Comparison of ENCODE assay signal across 8 mouse cellular contexts in the genomic region with DNA sequence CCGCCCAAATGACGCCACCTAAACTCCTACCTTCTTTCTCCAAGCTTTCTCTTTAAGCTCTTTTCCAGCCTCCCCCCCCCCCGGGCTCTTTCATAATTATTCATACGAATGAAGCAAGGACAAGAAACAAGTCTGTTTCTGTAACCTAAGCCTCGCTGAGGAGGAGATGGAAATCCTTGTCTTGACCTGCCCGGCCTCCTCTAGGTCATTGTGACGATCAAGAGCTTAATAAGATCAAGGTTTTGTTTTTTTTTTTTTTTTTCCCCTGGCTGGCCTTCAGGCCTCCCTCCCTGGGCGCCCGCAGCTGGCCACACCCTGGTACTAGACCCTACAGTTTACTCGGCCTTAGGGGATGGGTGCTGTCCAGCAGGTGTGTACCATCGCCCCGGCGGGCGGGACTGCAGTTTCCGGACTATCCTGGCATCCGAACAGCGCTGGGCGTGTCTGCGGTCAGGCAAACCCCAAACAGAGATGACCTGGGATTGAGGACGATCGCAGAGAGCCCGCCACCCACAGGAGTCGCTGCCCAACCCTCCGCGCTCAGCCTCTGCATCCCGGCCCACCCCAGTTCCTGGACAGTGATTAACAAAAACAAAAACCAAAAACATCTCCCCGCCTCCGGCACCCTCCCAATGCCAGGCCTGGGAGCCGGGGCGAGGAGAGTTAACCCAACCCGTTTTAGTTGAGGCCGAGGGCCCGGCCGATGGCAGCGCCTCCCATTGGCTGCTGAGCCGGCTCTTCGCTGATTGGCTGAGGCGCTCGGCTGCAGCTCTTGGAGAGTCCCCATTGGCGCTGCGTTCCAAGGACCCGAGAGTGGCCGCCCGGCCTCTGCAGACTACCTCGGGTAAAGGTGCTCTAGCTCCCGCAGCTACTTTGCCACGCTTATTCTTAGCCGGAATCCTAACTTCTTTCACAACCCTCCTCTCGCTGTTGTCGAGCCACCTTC. TPM values are rescaled to one million over a fixed set of nuclear protein-coding genes. Genes with fewer than 3 reads are reported as not detected.
DNase-seq lines count a peak whose midpoint lies in the region; ATAC-seq lines count a peak whose summit lies in the region.

Gene Slc25a35, plus strand, starts transcription at position 795 of the 946 bp plus-strand sequence.

- 0 out of 2 replicates have a peak, but pooled peaks cover 12% of the 10 kb centered on the region for H3K4me1 ChIP-seq in hindbrain, embryonic 14.5 days (replicated peaks; ENCODE audit: control insufficient read depth, insufficient read depth, low read length)

- H3K9ac ChIP-seq in hindbrain, embryonic 14.5 days = peak within 1 kb of the TSS; percentile 65

- DNase-seq in R1 (ENCODE audit: low read depth, low spot score) = peak; percentile 92
- peak; percentile 95 to 96 for DNase-seq in cerebellum, postnatal 25 days
- peak; percentile 80 to 85 for DNase-seq in frontal cortex, postnatal 25 days (ENCODE audit: low spot score in 2 of 2)
- DNase-seq in hindbrain, embryonic 14.5 days (ENCODE audit: low spot score) = peak; percentile 88
- peak; percentile 89 for DNase-seq in layer of hippocampus, postnatal 36 days
- peak; percentile 95 for DNase-seq in lung, postnatal 36 days
- DNase-seq in retina, postnatal 1 day = peak; percentile 93
- DNase-seq in urinary bladder, adult 18-20 months (ENCODE audit: low spot score in 2 of 2) = peak; percentile 87 to 90

- WGBS in hindbrain, embryonic 14.5 days = under 1% methylated on average over 50 of the region's 50 CpGs

- ATAC-seq in hindbrain, embryonic 14.5 days (ENCODE audit: low FRiP score) = peak; percentile 95

- H3K27me3 ChIP-seq in hindbrain, embryonic 14.5 days (ENCODE audit: control insufficient read depth, insufficient read depth, low read length) = no peaks in the 10 kb centered on the region

- no peaks in the 10 kb centered on the region for H3K36me3 ChIP-seq in hindbrain, embryonic 14.5 days (replicated peaks; ENCODE audit: control insufficient read depth, insufficient read depth)

- peak within 1 kb of the TSS; percentile 41; the same call in 1 of the 2 replicates for H3K27ac ChIP-seq in hindbrain, embryonic 14.5 days

- no peaks in the 10 kb centered on the region for H3K9me3 ChIP-seq in hindbrain, embryonic 14.5 days (ENCODE audit: control insufficient read depth, low read length)

- peak within 1 kb of the TSS; percentile 76 for H3K4me2 ChIP-seq in hindbrain, embryonic 14.5 days (replicated peaks)

- peak within 1 kb of the TSS; percentile 54 for H3K4me3 ChIP-seq in hindbrain, embryonic 14.5 days (replicated peaks; ENCODE audit: low read length)

RNA-seq across cellular contexts. Expression of gene Slc25a35, which starts in this region (rescaled TPM):
- polyA plus RNA-seq in hindbrain, embryonic 14.5 days (2014; fragmentation: Nextera tagmentation; extraction: Ambion mirVana) = 2.0 and 2.3 TPM in 2 replicates
- 1 to 10 TPM; 5.3 to 5.6 TPM for total RNA-seq in layer of hippocampus, postnatal 36 days (2021)

Comparison
In these comparisons a context has a peak if more than half of its experiments do, and no peak if none do; other contexts are left out.
1. Peak in every context shown above with its lines: DNase-seq, ATAC-seq, H3K4me3 ChIP-seq and H3K27ac ChIP-seq.